Mouse (Mus musculus) layer of hippocampus, adult 8-10 months (tissue): ENCODE measurements around the gene Mrm2. TPM values are rescaled to one million over a fixed set of nuclear protein-coding genes. Genes with fewer than 3 reads are reported as not detected.
"Not testable (repeated sequence)": the region's sequence is repeated elsewhere in the genome, so short reads cannot be mapped to it uniquely, and the experiment has no call there.

Source experiments
- DNase-seq, 2 experiments: peaks; one replicate each; pipeline ENCODE4 v3.0.0; 2022; ENCODE audit warnings: low spot score in 2 of 2
- total RNA-seq, 4 experiments: library from RNA; stranded (reverse); gene quantifications; 2 replicates each; pipeline ENCODE4 v1.2.4; 2022

Mrm2 gene
- total RNA-seq, result 1 to 10 TPM; 7.8 to 9.7 (median 9.1) TPM

DNA sequence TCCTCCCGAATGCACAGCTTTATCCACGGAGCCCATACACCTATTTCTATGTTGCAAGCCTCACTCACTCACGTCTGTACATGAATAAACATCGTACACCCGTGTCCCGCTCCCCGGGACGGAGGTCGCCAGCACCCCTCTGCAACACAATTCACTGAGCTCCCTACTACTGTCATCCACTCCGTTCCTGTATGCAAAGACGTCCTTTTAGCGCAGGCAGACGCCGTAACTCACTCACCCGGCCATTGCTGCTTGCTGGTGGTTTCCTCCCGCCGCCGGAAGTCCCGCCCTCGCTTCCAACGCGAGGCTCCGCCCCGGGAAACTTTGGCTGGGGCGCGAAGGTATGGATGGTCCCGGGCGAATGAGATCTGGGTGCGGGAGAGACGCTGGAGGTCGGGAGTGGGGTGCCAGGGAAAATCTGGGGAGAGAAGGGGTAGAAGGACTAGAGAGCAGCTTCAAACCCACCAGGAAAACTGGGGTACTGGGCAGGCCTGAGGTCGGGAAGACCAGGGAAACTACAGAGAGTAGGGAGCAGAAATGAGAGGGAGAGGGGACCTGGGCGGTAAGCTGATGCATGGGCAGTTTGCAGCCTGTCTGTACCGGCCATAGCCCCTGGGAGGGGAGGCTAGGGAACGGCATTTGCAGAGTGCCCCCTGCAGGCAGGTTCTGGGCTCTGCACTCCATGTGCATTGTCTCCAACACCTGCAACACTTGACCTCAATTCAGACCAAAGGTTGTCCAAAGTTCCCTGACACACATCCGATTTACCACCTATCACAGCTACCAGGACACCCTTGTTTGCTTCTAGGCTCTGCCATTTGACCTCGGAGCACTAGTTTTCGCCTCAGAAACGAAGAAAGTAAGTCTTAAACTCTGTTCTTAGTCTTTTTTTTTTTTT is at the start of gene Mrm2:
Gene Mrm2, minus strand, starts transcription at position 284 of the 898 bp plus-strand sequence.
- DNase-seq, result peak; percentile 35 to 70

- no peak for DNase-seq
These were observed 49.5 kb upstream of the Mrm2 start for GRCm38 (mm10) chr5:140381156-140381555.

- DNase-seq, result no peak
These were observed 47.6 kb upstream of the Mrm2 start for GRCm38 (mm10) chr5:140379299-140379698.

- DNase-seq, result no peak
These were observed 46.6 kb upstream of the Mrm2 start for GRCm38 (mm10) chr5:140378121-140378853.

GRCm38 (mm10) chr5:140375249-140375829 is 43.6 kb upstream of the Mrm2 start:
- DNase-seq, result no peak

DNA sequence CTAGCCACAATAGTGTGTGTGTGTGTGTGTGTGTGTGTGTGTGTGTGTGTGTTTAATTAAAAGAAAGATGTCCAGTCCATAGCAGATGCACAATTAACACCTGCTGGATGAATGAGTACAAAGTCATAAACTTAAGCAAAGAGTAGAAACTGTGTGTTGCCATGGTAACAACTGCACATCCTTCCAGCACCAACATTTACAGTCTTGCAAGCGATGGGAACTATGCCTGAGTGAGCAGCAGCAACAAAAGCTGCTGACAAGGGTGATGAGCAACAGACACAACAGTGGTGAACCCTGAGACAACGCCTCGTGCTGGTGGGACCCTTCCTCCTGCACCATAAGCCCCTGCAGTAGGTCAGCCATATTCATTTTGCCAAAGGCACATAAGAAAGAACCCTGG is 42.5 kb upstream of the Mrm2 start:
- no peak for DNase-seq

GRCm38 (mm10) chr5:140373711-140374110 is 42.0 kb upstream of the Mrm2 start:
- no peak for DNase-seq

DNA sequence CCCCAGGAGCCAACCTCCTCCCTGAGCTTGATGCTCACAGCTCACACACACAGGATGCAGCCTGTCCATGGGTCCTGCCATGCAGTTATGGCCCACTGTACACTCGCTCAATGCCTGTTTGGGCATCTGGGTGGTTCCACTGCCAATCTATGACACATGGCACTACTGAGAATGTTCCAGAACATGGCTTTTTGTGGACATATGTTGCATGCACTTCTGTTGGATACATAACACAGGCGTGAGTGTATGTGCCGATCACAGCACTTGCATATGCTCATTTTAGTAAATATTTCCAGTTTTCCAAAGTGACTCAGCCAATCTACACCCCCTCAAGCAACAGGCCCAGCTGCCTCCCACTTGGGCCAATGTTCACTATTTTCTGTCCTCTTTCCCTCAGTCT is 40.0 kb upstream of the Mrm2 start:
- DNase-seq, result peak; percentile 66 to 68

- no peak for DNase-seq
These were observed 39.0 kb upstream of the Mrm2 start for GRCm38 (mm10) chr5:140370446-140371254.

- DNase-seq, result no peak
These were observed 37.8 kb upstream of the Mrm2 start for GRCm38 (mm10) chr5:140369466-140369865.

DNA sequence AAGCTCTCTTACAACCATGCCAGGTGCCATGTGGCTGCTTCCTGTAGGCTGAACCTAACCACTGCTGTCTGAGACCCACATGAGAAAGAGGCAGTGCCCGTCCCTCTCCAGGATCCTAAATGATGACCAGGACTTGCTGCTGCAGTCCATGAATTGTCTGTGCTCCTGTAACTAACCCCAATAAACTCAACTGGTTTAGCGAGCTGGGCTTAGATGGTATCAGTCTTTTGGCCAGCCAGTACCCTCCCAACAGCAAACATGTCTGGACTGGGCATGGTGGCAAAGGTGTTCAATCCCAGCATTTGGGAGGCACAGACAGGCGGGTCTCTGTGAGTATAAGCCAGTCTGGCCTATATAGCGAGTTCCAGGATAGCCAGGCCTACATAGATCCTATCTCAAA is 37.2 kb upstream of the Mrm2 start:
- no peak for DNase-seq

- DNase-seq, result not testable (repeated sequence)
These were observed 36.4 kb upstream of the Mrm2 start for GRCm38 (mm10) chr5:140368126-140368525.

DNA sequence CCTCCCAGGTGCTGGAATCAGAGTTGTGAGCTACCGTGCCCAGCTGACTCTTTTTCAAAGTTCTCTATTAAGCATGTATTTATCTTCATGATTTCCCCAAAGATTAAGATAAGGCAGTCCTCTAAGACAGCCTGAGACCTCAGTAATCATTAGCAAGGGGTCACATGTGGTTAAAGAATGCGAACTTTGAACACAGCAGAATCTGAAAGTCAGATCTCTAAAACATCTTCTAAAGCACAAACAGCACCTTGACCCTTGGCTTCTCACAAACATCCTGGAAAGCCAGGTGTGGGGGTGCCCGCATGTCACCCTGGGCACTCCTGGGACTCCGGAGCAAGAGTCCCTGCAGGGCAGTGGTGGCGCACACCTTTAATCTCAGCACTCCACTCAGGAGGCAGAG is 32.7 kb upstream of the Mrm2 start:
- DNase-seq, result no peak

DNA sequence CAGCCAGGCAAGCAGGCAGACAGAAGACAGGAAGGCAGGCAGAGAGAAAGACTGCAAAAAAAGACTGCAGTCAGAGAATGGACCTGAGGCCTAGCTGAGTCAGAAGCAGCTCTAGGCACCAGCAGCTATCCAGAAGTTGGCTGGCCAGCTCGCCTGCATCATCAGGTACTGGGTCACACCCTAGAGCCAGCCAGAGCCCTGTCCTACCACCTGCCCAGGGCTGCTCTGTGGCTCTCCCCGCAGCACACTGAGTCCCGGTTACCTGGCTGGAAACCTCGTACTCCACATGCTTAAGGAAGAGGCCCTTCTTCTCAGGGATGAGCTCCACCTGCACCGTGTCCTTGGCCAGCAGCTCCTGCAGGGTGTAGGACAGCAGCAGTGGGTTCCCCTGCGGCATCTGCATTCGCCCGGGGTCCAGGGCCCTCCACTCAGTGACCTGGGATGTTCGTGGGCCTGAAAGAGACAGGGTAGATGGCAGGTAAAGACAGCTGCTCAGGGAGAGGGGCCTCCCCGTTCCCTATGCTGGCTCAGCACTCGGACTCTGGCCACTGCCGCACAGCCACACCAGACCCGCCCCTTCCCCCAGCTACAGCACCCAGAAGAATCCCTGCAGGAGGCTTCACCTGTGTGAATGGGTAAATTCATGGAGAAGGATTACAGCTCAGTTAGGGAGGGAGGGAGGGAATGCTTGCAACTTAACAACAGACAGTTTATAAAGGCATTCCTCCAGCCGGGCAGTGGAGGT is 28.4 kb upstream of the Mrm2 start:
- no peak for DNase-seq

GRCm38 (mm10) chr5:140357466-140357865 is 25.8 kb upstream of the Mrm2 start:
- DNase-seq, result no peak

DNA sequence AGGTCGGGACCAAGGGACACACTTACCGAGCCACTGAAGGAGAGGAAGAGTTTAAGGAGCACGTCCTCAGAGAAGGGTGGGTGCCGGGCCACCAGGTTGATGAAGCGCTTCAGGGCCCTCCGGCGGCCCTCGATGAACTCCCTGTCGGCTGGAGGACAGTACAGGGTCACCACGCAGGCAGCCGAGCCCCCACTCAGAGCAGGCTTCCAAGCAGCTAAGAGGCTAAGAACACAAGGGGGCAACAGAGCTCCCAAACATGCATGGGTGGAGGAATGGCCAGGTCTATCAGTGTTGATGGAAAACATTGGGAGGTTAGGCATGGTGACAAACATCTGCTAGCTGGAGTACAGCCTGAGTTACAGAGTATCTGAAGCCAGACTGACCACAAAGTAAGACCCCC is 24.2 kb upstream of the Mrm2 start:
- DNase-seq, result no peak

DNA sequence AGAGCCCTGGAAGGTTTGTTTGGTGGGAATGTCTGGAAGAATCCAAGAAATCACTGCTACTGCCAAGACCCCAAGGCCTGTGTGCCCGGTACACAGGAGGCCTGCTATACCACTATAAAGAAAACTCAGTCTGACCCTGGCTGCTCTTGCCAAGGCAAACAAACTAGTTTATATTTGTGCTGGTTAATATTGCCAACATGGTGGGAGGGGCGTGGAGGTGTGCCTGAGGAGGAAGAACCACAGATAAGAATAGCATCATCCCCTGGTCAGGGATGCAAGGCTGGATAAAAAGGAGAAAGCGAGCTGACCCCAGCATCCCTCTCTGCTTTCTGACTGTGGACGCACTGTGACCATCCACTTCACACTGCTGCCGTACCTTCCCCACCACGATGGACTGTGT is 20.7 kb upstream of the Mrm2 start:
- no peak for DNase-seq

GRCm38 (mm10) chr5:140350731-140351497 is 19.2 kb upstream of the Mrm2 start:
- DNase-seq, result no peak

GRCm38 (mm10) chr5:140349882-140350281 is 18.2 kb upstream of the Mrm2 start:
- DNase-seq, result no peak

GRCm38 (mm10) chr5:140346050-140346449 is 14.4 kb upstream of the Mrm2 start:
- DNase-seq, result no peak
